Mouse (Mus musculus): ENCODE measurements around the gene Slc16a7.

DNA sequence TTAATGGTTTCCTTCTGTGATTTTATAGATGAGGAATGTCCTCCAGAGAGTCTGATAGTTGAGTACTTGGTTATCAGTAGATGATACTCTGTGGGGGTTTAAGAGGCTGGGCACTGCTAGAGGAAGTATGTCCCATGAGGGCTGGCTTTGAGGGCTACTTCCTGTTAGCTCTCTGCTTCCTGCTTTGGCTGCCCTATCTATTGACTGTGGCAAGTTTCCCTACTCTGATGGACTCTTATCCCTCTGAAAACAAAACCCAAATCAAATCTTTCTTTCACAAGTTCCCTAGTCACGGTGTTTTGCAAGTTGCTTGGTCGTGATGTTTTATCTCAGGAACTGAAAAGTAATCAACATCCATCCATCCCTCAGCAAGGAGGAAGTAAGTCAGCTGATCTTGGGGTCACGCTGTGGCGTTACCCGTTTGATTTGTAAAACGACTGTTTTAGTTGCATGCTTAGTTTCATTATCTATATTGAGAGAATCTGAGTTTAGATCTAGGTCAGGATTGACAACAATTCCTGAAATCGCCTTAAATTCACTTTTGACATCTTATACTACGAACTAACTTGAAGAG, 19.1 kb downstream of the Slc16a7 start:
- no peak for TF ChIP-seq CTCF (IDR thresholded peaks at IDR 0.05; ENCODE audit: low read depth)
- no peak for TF ChIP-seq EP300 (IDR thresholded peaks at IDR 0.05; ENCODE audit: low read depth)

Data from liver, embryonic 14.5 days (tissue).